Mouse (Mus musculus) left cerebral cortex, postnatal 10 days (tissue): ENCODE data around the gene Hist1h2bf. TPM values are rescaled to one million over a fixed set of nuclear protein-coding genes. Genes with fewer than 3 reads are reported as not detected.
"Not testable (repeated sequence)": the region's sequence is repeated elsewhere in the genome, so short reads cannot be mapped to it uniquely, and the experiment has no call there.

Source experiments
- DNase-seq, 2 experiments: peaks; one replicate each; pipeline ENCODE4 v3.0.0; 2021 to 2022; ENCODE audit warnings: low spot score in 2 of 2, mixed read lengths in 1 of 2; ENCODE audit errors: extremely low spot score in 1 of 2
- intact Hi-C: fragments of 180-260 bp; cut with DNase I; formaldehyde crosslinking; loops from one replicate; pipeline ENCODE4 v1.15.1; 2025
- total RNA-seq, 2 experiments: library from RNA; stranded (reverse); gene quantifications; 2 replicates each; pipeline ENCODE4 v1.2.3; 2021

Gene Hist1h2bf
- total RNA-seq, 2 experiments from 2014 or later = 38.1 to 39.3 TPM

DNA sequence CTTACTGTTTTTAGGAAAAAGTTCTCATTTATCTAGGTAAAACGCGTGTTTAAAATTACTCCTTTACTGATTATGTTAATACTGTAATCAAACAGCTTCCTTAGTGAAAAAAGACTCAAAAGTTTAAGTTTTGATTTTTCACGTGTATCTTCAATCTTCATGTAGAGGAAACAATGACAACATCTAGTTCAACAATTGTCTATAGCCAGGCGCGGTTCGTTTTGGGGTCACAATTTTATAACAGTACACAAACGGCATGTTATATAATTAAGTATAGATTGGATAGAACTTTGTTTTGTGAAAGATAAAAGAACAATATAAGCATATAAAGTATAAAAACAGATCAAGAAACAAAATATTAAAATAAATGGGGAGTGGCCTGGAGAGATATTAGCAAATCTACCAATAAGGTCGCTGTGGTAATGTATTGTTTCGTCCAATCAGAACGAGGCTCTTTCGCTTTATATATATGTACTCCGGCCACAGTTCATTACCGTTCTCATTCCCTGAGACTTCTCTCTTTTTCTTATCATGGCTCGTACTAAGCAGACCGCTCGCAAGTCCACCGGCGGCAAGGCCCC lies 1.4 kb upstream of the Hist1h2bf start, which contains the start of gene Hist1h3d:
Gene Hist1h3d, plus strand, starts transcription at position 493 of the 581 bp plus-strand sequence.
- intact Hi-C loops = no loop called here
- DNase-seq = peak in 1 of 2 experiments; percentile 75

DNA sequence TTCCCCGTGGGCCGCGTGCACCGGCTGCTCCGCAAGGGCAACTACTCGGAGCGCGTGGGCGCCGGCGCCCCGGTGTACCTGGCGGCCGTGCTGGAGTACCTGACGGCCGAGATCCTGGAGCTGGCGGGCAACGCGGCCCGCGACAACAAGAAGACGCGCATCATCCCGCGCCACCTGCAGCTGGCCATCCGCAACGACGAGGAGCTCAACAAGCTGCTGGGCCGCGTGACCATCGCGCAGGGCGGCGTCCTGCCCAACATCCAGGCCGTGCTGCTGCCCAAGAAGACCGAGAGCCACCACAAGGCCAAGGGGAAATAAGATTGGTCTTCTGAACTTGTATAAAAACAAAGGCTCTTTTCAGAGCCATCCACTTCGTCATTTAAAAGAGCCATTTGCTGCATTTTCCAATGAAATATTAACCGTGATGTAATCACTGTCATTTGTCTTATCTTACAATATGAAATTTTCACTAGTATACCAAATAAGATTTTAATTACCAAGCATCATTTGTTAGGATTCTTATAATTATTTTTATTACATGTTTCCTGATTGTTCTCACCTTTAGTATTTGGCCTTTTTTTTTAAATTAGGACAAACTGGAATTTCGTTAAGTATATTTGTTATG lies 662 bp upstream of the Hist1h2bf start:
- intact Hi-C loops, DNase-seq: not testable (repeated sequence)

GRCm38 (mm10) chr13:23573034-23573897 lies 730 bp downstream of the Hist1h2bf start:
- DNase-seq, intact Hi-C loops: not testable (repeated sequence)

DNA sequence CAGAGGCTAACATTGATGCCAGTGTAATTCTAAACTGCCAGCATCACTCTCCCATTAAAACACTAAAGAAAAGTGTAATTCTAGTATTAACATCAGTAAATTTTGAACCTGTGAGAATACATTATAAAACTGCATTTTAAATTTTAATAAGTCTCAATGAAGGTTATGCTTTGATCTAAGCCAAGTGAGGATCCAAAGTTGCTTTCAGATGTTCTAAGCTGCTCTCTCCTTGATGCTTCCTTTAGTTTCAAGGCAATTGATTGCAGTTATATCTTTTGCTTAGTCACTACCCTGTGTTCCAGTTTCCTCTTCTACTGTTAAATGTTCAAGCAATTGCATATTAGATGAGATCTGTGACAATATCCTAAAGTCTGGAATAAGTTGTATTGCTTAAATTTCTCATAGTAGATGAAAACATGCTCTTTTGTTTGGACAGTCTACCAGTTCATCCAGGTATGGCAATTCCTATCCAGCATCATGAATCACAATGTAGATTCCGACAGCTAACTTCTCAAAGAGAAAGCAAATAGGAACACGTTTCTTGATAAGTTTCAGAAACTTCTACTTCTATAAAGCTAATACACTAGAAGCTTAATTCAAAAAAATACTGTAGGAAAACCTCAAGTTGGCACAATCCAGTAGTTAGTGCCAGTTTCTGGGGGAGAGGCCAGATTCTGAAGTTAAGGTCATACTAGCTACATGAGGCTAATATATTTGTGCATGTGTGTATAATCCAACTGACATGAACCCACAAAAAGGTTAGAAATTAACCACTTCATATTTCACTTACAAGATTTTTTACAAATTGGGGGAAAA lies 1.6 kb downstream of the Hist1h2bf start:
- no peak for DNase-seq
- intact Hi-C loops = no loop called here

DNA sequence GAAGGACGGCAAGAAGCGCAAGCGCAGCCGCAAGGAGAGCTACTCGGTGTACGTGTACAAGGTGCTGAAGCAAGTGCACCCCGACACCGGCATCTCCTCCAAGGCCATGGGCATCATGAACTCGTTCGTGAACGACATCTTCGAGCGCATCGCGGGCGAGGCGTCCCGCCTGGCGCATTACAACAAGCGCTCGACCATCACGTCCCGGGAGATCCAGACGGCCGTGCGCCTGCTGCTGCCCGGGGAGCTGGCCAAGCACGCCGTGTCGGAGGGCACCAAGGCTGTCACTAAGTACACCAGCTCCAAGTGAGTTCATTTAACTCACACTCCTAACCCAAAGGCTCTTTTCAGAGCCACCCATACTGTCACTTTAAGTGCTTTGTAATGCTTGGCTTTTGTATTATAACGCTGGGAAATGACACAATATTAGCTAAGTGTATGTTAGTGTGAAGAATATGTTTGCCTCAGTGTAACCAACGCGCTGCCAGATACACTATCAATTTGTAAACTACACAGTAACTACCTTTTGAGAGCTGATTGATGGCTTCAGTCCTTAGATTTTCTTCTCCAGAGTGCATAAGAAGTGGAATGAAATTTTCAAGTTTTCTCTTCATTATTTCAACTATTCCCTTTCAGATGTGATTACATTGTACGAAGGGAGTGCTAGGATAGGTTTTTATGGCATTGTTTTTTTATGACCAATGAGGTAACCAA lies 2.3 kb downstream of the Hist1h2bf start:
- intact Hi-C loops = not testable (repeated sequence)

GRCm38 (mm10) chr13:23571022-23571503 lies 2.9 kb downstream of the Hist1h2bf start, which contains the start of the genes Hist1h2ae and Hist1h2bg:
Gene Hist1h2ae, minus strand, starts transcription at chr13:23571220.
Gene Hist1h2bg, plus strand, starts transcription at chr13:23571396.
- intact Hi-C loops = no loop called here
- DNase-seq = peak; percentile 57 to 87

More for the DNA sequence above, 2.3 kb downstream of the Hist1h2bf start:
- not testable (repeated sequence) for DNase-seq

DNA sequence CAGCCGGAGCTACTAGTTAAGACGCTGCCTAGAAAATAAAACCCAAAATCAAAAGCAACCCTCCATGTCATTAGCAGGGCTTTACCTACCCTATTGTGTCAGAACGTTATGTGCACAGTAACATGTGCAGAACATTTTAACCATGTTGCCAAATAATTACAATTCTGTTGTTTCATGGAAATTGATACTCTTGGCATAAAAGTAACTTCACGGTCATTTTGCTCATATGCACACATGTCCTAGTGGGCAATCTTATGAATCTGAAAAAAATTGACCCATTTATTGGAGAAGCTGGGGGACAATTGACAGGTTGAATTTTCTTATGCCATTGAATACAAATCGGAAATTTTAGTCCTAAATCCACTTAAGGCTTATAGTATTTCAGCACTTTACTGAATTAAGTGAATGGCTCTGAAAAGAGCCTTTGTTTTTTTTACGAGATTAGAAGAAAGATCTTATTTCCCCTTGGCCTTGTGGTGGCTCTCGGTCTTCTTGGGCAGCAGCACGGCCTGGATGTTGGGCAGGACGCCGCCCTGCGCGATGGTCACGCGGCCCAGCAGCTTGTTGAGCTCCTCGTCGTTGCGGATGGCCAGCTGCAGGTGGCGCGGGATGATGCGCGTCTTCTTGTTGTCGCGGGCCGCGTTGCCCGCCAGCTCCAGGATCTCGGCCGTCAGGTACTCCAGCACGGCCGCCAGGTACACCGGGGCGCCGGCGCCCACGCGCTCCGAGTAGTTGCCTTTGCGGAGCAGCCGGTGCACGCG lies 3.6 kb downstream of the Hist1h2bf start:
- intact Hi-C loops = not testable (repeated sequence)

GRCm38 (mm10) chr13:23564482-23564881 lies 9.5 kb downstream of the Hist1h2bf start:
- intact Hi-C loops = no loop called here
- DNase-seq = no peak

More for the DNA sequence above, 3.6 kb downstream of the Hist1h2bf start:
- DNase-seq = not testable (repeated sequence)

GRCm38 (mm10) chr13:23562699-23563462 lies 11.1 kb downstream of the Hist1h2bf start:
- intact Hi-C loops = no loop called here
- peak in 1 of 2 experiments; percentile 68 for DNase-seq

GRCm38 (mm10) chr13:23561883-23562659 lies 11.9 kb downstream of the Hist1h2bf start, which contains the start of gene Hist1h3e:
Gene Hist1h3e, minus strand, starts transcription at chr13:23562369.
- intact Hi-C loops = not testable (repeated sequence)
- DNase-seq = peak; percentile 95 to 98

DNA sequence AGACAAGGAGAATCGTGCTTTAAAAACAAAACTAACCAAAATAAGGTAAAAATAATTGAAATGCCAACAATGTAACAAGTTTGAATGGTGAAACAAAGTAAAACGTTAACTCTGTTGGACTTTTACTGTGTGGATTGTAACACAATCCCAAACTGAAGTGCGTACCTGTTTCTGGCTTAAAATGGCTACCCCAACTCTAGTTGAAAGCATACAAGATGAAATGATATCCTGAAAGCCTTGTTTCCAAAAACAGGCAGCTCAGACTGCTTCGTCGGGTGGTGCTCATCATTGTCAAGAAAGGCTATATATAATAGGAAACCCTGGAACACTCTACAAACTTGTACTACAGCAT lies 12.5 kb downstream of the Hist1h2bf start:
- intact Hi-C loops = not testable (repeated sequence)

DNA sequence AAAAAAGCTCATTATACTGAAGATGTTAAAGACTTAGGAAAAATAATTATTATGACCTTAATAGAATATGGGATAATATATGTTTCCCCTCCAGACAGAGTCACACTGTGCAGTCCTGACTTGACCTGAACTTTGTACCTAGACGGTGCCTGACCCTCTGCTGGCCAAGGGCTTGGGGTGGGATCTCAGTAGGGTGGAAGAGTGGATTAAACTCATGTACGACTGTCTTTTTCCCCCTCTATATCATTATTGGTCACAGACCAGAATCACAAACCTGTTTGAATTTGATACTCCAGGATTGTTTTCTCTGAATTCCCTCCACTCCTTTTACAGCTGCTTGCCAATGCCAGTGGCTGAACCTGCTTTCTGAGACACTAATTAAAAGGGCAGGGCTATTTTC lies 13.3 kb downstream of the Hist1h2bf start:
- DNase-seq, intact Hi-C loops: not testable (repeated sequence)

More for the DNA sequence above, 12.5 kb downstream of the Hist1h2bf start:
- DNase-seq = not testable (repeated sequence)

DNA sequence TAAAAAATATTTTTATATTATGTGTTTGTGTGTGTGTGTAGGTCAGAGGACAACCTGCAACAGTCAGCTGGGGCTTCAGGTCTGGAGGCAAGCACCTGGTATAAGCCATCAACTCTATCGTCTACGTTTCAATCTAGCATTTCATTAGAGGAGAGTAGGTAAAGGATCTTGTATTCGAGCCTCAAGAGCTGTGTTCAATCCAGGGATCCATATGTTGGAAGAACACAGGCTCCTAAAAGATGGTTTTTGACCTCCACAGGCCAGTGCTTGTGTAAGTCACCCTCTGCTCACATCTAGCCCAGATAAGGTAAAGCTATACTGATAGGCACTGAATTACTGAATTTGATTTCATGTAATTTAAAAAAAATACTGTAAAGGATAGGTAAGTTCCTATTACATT lies 17.1 kb downstream of the Hist1h2bf start:
- intact Hi-C loops = loop anchor here (10.0 kb wide), 1 partner anchor 198 kb away; the partner anchor contains the start of genes Hist1h2ab, Hist1h3b and Hist1h4b
- no peak for DNase-seq

- DNase-seq = peak; percentile 61 to 90
- intact Hi-C loops = loop anchor here (10.0 kb wide), 1 partner anchor 199 kb away; the partner anchor contains the start of genes Hist1h2ab, Hist1h3b and Hist1h4b
Observed at GRCm38 (mm10) chr13:23555839-23556416, 18.1 kb downstream of the Hist1h2bf start.
